Mouse (Mus musculus): ENCODE results near the gene Tnik.

The Tnik gene

GRCm38 (mm10) chr3:28263002-28263947, at the start of gene Tnik:
Tnik (plus strand) TSS chr3:28263214.
- DNase-seq: peak; percentile 85 to 88

- DNase-seq: no peak
Measured at GRCm38 (mm10) chr3:28214886-28215311, 48.1 kb upstream of the Tnik start.

- no peak for DNase-seq
Measured at GRCm38 (mm10) chr3:28217001-28217400, 46.0 kb upstream of the Tnik start.

GRCm38 (mm10) chr3:28219533-28219932, 43.5 kb upstream of the Tnik start:
- DNase-seq: no peak

DNA sequence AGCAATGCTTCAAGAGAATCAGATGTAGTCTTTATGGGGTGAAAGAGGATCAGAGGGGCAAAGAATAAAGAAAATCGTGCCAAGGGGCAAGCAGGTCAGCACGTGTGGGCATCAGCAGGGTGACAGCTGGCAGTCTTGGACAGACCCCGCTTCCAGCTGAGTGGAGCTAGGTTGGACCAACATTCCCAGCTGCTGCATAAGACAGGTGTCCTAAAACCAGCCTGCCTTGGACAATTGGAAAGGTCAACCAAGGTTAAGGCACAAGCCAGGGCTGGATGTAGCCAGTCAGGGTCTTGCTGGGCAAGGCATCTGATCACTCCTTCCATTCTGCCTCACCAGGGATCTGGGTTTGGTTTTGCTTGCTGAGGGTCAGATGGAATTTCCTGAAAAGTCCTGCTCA, 43.0 kb upstream of the Tnik start:
- no peak for DNase-seq

- no peak for DNase-seq
Measured at GRCm38 (mm10) chr3:28224437-28225356, 38.3 kb upstream of the Tnik start.

DNA sequence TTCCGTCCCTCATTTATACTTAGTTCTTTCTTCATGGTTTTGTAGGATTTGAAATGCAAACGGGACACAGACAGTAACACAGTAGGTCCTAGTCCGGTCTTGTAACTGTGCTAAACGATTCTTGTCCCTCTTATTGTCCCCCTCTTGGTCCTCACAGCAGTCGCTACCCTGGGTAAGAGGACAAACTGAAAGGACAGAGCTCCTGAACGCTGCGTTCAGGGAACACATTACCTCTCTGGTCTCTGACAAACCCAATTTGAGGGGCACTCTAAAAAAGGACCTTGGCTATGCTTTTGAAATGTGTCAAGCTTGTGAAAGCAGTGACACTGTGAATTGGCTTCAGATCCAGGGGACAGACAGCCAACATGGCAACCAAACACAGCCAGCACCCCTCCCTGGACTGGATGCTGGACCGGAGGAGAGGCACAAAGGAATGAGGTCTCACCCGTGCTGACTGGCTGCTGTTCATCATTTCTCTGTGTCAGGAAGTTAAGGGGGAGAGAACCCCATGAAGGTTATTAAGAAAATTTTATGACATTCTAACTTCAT, 37.6 kb upstream of the Tnik start:
- DNase-seq: peak in 1 of 2 experiments; percentile 24

- peak in 1 of 2 experiments; percentile 9 for DNase-seq
Measured at GRCm38 (mm10) chr3:28226181-28226580, 36.8 kb upstream of the Tnik start.

DNA sequence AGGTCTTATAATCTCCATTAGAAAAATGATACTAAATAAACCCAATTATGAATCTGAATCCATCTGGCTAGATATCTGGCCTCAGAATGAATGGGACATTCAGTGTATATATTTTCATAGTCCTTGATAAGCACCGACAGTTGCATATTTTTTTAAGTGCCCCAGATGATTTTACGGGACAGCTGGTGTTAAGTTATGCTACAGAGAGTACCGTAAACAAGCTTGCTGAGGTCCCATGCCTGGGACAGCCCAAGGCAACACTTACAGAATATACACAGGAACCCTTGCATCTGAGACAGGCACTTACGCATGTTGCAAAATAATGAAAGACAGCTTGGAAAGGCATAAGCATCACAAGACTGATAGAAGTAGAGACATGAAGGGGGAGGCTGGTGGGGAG, 34.1 kb upstream of the Tnik start:
- DNase-seq: no peak

GRCm38 (mm10) chr3:28229503-28229902, 33.5 kb upstream of the Tnik start:
- DNase-seq: no peak

DNA sequence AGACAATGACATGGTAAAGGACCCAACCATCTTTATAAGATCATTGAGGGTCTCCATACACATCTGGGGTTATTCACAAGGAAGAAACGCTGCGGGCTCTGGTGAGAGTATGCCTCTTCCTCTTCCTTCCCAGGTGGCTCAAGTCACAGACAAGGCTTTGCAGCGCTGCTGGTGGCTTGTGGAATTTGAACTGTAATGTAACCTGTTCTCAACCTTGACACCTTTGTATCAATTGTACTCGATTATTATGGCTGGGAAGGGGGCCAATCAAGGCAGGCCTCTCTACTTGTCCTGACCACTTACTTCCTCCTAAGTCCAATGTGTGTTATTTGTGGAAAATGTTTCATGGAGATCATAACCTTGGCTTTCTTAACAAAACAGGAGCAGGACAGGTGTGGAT, 30.1 kb upstream of the Tnik start:
- no peak for DNase-seq

- no peak for DNase-seq
Measured at GRCm38 (mm10) chr3:28234179-28234578, 28.8 kb upstream of the Tnik start.

DNA sequence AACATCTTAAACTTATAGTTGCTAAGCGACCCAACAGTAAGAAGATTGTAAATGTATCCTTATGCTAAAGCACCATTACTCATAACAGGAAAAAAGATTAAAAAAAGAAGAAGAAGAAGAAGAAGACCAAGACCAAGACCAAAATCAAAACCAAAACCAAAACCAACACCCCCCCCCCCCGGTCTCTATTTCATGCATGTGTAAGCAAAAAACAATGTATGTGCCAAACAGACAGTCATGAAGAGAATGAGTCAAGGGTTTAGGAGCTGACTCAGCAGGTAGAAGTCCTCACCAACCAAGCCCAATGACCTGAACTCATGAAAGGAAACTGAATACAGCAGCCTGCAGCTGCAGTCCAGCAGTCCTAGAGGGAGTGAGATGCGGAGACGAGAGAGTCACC, 26.3 kb upstream of the Tnik start:
- DNase-seq: no peak

DNA sequence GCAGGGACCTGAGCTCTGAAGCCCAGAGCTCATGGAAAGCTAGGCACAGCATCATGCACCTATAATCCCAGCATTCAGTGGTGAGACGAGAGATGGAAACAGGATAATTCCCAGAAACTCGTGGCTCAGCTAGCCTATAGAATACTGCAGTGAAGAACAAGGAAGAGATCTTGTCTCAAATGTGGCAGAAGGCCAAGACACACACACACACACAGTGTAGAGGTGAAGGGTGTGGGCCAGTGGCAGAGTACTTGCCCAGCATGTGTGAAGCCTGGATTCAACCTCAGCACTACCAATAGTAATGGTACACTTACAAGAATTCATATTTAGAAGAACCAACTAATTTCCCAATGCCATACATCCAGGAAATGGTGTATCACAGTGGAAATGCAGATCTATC, 24.9 kb upstream of the Tnik start:
- DNase-seq: no peak

DNA sequence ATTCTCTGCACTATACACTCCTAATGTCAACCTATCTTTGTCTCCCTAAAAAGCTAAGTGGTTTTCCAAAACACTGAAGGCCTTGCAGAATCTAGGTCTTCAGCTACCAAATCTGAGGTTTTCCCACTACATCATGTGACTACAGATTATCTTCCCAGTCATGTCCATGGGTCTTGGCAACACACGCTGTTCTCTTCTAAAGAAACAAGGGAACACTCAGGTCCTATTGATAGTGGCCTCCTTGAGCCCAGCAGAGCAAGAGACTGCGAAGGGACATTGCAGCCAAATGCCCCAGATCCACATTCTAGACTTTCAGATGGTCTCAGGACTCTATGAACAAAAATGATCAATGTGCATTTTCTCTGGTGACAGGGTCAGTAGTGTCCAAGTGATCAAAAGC, 20.5 kb upstream of the Tnik start:
- DNase-seq: no peak

GRCm38 (mm10) chr3:28244244-28244890, 18.6 kb upstream of the Tnik start:
- DNase-seq: no peak

GRCm38 (mm10) chr3:28248255-28248957, 14.6 kb upstream of the Tnik start:
- no peak for DNase-seq

GRCm38 (mm10) chr3:28255711-28256110, 7.3 kb upstream of the Tnik start:
- DNase-seq: no peak

- DNase-seq: peak; percentile 82 to 83
Measured at GRCm38 (mm10) chr3:28262371-28263001, 528 bp upstream of the Tnik start.

- peak; percentile 73 to 77 for DNase-seq
Measured at GRCm38 (mm10) chr3:28263948-28264840, 1.2 kb downstream of the Tnik start.

GRCm38 (mm10) chr3:28264841-28265150, 1.8 kb downstream of the Tnik start:
- no peak for DNase-seq
